Mouse (Mus musculus) embryonic facial prominence, embryonic 12.5 days (tissue): ENCODE measurements around the gene Gm9045. TPM values are rescaled to one million over a fixed set of nuclear protein-coding genes. Genes with fewer than 3 reads are reported as not detected.
"Not testable (repeated sequence)": the region's sequence is repeated elsewhere in the genome, so short reads cannot be mapped to it uniquely, and the experiment has no call there.

Experiments
- ATAC-seq: fragments of 200-750 bp; cut with Nextera tagmentation; 2 replicates; pipeline ENCODE4 v1.8.0; 2017; ENCODE audit not compliant: insufficient number of reproducible peaks, insufficient read depth, low FRiP score, low TSS enrichment
- H3K27ac ChIP-seq: fragments of 300-500 bp; sonication (generic); 2 replicates; pipeline ENCODE4 v1.5.1; 2016; ENCODE audit warnings: mild to moderate bottlenecking
- H3K27me3 ChIP-seq: fragments of 300-500 bp; sonication (generic); 2 replicates; pipeline ENCODE4 v1.6.1; 2016; ENCODE audit warnings: mild to moderate bottlenecking, moderate library complexity
- H3K36me3 ChIP-seq: fragments of 300-500 bp; sonication (generic); 2 replicates; pipeline ENCODE4 v1.6.1; 2016; ENCODE audit warnings: mild to moderate bottlenecking
- H3K4me1 ChIP-seq: fragments of 300-500 bp; sonication (generic); 2 replicates; pipeline ENCODE4 v1.6.1; 2016
- H3K4me2 ChIP-seq: fragments of 300-500 bp; sonication (generic); replicated peaks from 2 replicates; pipeline ENCODE4 v1.6.1; 2016; ENCODE audit warnings: mild to moderate bottlenecking, moderate library complexity
- H3K4me3 ChIP-seq: fragments of 300-500 bp; sonication (generic); 2 replicates; pipeline ENCODE4 v1.5.1; 2016; ENCODE audit warnings: mild to moderate bottlenecking
- H3K9ac ChIP-seq: fragments of 300-500 bp; sonication (generic); 2 replicates; pipeline ENCODE4 v1.6.1; 2016; ENCODE audit warnings: mild to moderate bottlenecking, moderate library complexity
- H3K9me3 ChIP-seq: fragments of 300-500 bp; sonication (generic); 2 replicates; pipeline ENCODE4 v1.6.1; 2016; ENCODE audit warnings: mild to moderate bottlenecking, moderate library complexity
- WGBS: fragments of 180-500 bp; shearing (Covaris S2); methylation state at CpG from one replicate; pipeline ENCODE4 v1.1.7; 2016; 5-methylcytosine and 5-hydroxymethylcytosine counted together
- polyA plus RNA-seq: library from polyadenylated mRNA; unstranded; fragments of >200 nt; fragmentation: Nextera tagmentation; extraction: Ambion mirVana; gene quantifications from 2 replicates; pipeline ENCODE4 v1.2.1, GENCODE M21; 2016

Gm9045 gene
- polyA plus RNA-seq = not detected in 2 replicates

- no CpG with 5 or more reads among the region's 14 CpGs for WGBS
- not testable (repeated sequence) for H3K27me3 ChIP-seq, H3K9me3 ChIP-seq, H3K4me3 ChIP-seq, H3K4me1 ChIP-seq, ATAC-seq, H3K36me3 ChIP-seq, H3K9ac ChIP-seq, H3K4me2 ChIP-seq, H3K27ac ChIP-seq
Observed at GRCm38 (mm10) chr10:118337731-118338130, at the start of gene Gm9045. TSS of gene Gm9045 (minus strand) at chr10:118337831.

GRCm38 (mm10) chr10:118370443-118370842, 32.8 kb upstream of the Gm9045 start:
- Histone ChIP-seq H3K4me2 (0 out of 2 replicates have a peak overlapping the region, but pooled peaks have one; percentile 33), H3K9me3 (no peaks in the 10 kb centered on the region), H3K27me3 (no peaks in the 10 kb centered on the region), H3K36me3 (no peaks in the 10 kb centered on the region), H3K27ac (no peak overlapping the region), H3K4me3 (no peak overlapping the region), H3K4me1 (no peaks in the 10 kb centered on the region), H3K9ac (no peak overlapping the region)
- peak; percentile 88; the same call in 1 of the 2 replicates for ATAC-seq
- 5% methylated on average over 10 of the region's 10 CpGs for WGBS

GRCm38 (mm10) chr10:118369518-118369917, 31.9 kb upstream of the Gm9045 start:
- Histone ChIP-seq H3K9ac (no peak overlapping the region), H3K4me1 (no peaks in the 10 kb centered on the region), H3K27ac (no peak overlapping the region), H3K36me3 (no peaks in the 10 kb centered on the region), H3K4me2 (no peak overlapping the region), H3K27me3 (no peaks in the 10 kb centered on the region), H3K4me3 (no peak overlapping the region), H3K9me3 (no peaks in the 10 kb centered on the region)
- WGBS = 88% methylated on average over 9 of the region's 9 CpGs
- no peak for ATAC-seq

GRCm38 (mm10) chr10:118354005-118354404, 16.4 kb upstream of the Gm9045 start, which contains the start of gene Gm9049:
TSS of gene Gm9049 (minus strand) at chr10:118354105.
- H3K9ac ChIP-seq, H3K4me1 ChIP-seq, H3K4me2 ChIP-seq, H3K36me3 ChIP-seq, H3K27me3 ChIP-seq, H3K27ac ChIP-seq, H3K4me3 ChIP-seq, H3K9me3 ChIP-seq, ATAC-seq: not testable (repeated sequence)
- 71% methylated on average over 1 of the region's 11 CpGs for WGBS

GRCm38 (mm10) chr10:118348579-118348978, 10.9 kb upstream of the Gm9045 start, which contains the start of gene Gm9048:
TSS of gene Gm9048 (minus strand) at chr10:118348679.
- H3K4me1 ChIP-seq, H3K27ac ChIP-seq, H3K4me2 ChIP-seq, ATAC-seq, H3K27me3 ChIP-seq, H3K36me3 ChIP-seq, H3K4me3 ChIP-seq, H3K9ac ChIP-seq, H3K9me3 ChIP-seq: not testable (repeated sequence)
- 86% methylated on average over 1 of the region's 14 CpGs for WGBS

- H3K4me3 ChIP-seq = not testable (repeated sequence)
Observed at GRCm38 (mm10) chr10:118343155-118343554, 5.5 kb upstream of the Gm9045 start, which contains the start of gene Gm9046. TSS of gene Gm9046 (minus strand) at chr10:118343255.

GRCm38 (mm10) chr10:118332308-118332707, 5.3 kb downstream of the Gm9045 start, which contains the start of gene Gm9044:
TSS of gene Gm9044 (minus strand) at chr10:118332408.
- no CpG with 5 or more reads among the region's 14 CpGs for WGBS

More at GRCm38 (mm10) chr10:118343155-118343554, 5.5 kb upstream of the Gm9045 start, which contains the start of gene Gm9046:
- not testable (repeated sequence) for H3K9me3 ChIP-seq, ATAC-seq, H3K9ac ChIP-seq, H3K4me1 ChIP-seq, H3K27ac ChIP-seq, H3K36me3 ChIP-seq, H3K27me3 ChIP-seq, H3K4me2 ChIP-seq
- WGBS = no CpG with 5 or more reads among the region's 14 CpGs

GRCm38 (mm10) chr10:118326869-118327268, 10.8 kb downstream of the Gm9045 start, which contains the start of gene Gm9040:
TSS of gene Gm9040 (minus strand) at chr10:118326969.
- ATAC-seq, H3K4me1 ChIP-seq: not testable (repeated sequence)
- no CpG with 5 or more reads among the region's 11 CpGs for WGBS

More at GRCm38 (mm10) chr10:118332308-118332707, 5.3 kb downstream of the Gm9045 start, which contains the start of gene Gm9044:
- not testable (repeated sequence) for H3K4me2 ChIP-seq, H3K36me3 ChIP-seq, ATAC-seq, H3K9me3 ChIP-seq, H3K9ac ChIP-seq, H3K27ac ChIP-seq, H3K4me3 ChIP-seq, H3K27me3 ChIP-seq, H3K4me1 ChIP-seq

GRCm38 (mm10) chr10:118319024-118319423, 18.6 kb downstream of the Gm9045 start:
- Histone ChIP-seq H3K27ac (no peak overlapping the region), H3K27me3 (no peaks in the 10 kb centered on the region), H3K9ac (no peak overlapping the region), H3K9me3 (no peaks in the 10 kb centered on the region), H3K4me1 (no peaks in the 10 kb centered on the region), H3K4me2 (no peak overlapping the region), H3K36me3 (no peaks in the 10 kb centered on the region), H3K4me3 (no peak overlapping the region)
- no peak for ATAC-seq
- WGBS = 82% methylated on average over 8 of the region's 8 CpGs

More at GRCm38 (mm10) chr10:118326869-118327268, 10.8 kb downstream of the Gm9045 start, which contains the start of gene Gm9040:
- not testable (repeated sequence) for H3K4me2 ChIP-seq, H3K27me3 ChIP-seq, H3K9me3 ChIP-seq, H3K27ac ChIP-seq, H3K36me3 ChIP-seq, H3K9ac ChIP-seq, H3K4me3 ChIP-seq

- not testable (repeated sequence) for H3K9me3 ChIP-seq, H3K4me1 ChIP-seq, H3K27ac ChIP-seq, H3K36me3 ChIP-seq, H3K4me2 ChIP-seq, H3K4me3 ChIP-seq, ATAC-seq, H3K27me3 ChIP-seq, H3K9ac ChIP-seq
- 37% methylated on average over 2 of the region's 2 CpGs for whole genome bisulfite sequencing
Observed at GRCm38 (mm10) chr10:118302133-118302532, 35.5 kb downstream of the Gm9045 start.

- Histone ChIP-seq H3K9ac (no peak within 1 kb of the TSS), H3K27ac (no peak within 1 kb of the TSS), H3K9me3 (no peaks in the 10 kb centered on the region), H3K4me2 (no peak within 1 kb of the TSS), H3K4me1 (no peaks in the 10 kb centered on the region), H3K27me3 (no peaks in the 10 kb centered on the region), H3K4me3 (no peak within 1 kb of the TSS), H3K36me3 (no peaks in the 10 kb centered on the region)
- WGBS = 92% methylated on average over 6 of the region's 6 CpGs
- ATAC-seq = no peak
Observed at GRCm38 (mm10) chr10:118294938-118295337, 42.7 kb downstream of the Gm9045 start, which contains the start of gene Iltifb. TSS of gene Iltifb (minus strand) at chr10:118295038.
